Mouse (Mus musculus) liver, postnatal 0 days (tissue): ENCODE results near the gene Trpv6.

ENCODE experiments used
- CTCF ChIP-seq: sonication (generic); IDR thresholded peaks from 2 replicates; pipeline ENCODE4 v1.5.1; 2016; ENCODE audit warnings: antibody characterized with exemption, low read depth
- EP300 ChIP-seq: IDR thresholded peaks from 2 replicates; pipeline ENCODE4 v1.6.1; 2016; ENCODE audit warnings: antibody characterized with exemption, low read depth, mild to moderate bottlenecking

- TF ChIP-seq CTCF, result no peak
- TF ChIP-seq EP300, result no peak
These were observed 10.5 kb upstream of the Trpv6 start for GRCm38 (mm10) chr6:41646672-41647071.
